In the genomic region with DNA sequence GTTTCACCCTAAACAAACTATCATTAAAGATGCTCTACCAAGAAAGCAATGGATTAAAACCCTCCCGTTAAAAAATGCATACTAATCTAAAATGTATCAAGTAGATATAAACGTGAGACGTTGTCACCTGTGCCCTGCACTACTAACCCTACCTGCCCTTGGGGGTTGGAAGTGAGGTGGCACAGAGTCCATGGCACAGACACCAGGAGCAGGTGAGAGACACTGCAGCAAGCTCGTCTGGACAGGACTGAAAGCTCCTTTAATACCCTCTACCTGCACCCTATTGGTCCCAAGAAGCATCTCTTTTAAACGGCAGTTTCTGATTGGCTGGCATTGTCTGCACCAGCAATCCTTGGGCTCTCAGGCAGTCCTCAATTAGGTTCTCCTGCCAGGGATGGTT, we compare ENCODE assay signal across 21 mouse cellular contexts.
A peak's percentile ranks its signal among the peaks of the same experiment; 100 is the strongest.
DNase-seq lines count a peak whose midpoint lies in the region; ATAC-seq and TF ChIP-seq lines count a peak whose summit lies in the region.
"Had no signal": no experiment of that assay in that cellular context is flagged by ENCODE, and none has a peak within 500 bp of the region (broad histone marks: within the 10 kb centered on the region; RNA-seq: fewer than 3 reads in every experiment).

No protein-coding gene starts in this region.

- WGBS in forebrain, embryonic 11.5 days, result 74% methylated on average over 5 of the region's 5 CpGs
- WGBS in forebrain, embryonic 16.5 days, result 72% methylated on average over 5 of the region's 5 CpGs
- 79% methylated on average over 5 of the region's 5 CpGs for WGBS in neural tube, embryonic 12.5 days
- WGBS in neural tube, embryonic 15.5 days, result 75% methylated on average over 5 of the region's 5 CpGs

- no peaks in the 10 kb centered on the region for H3K9me3 ChIP-seq in forebrain, embryonic 11.5 days (ENCODE audit: control insufficient read depth, low read length)
- H3K9me3 ChIP-seq in forebrain, embryonic 16.5 days (ENCODE audit: control insufficient read depth, low read length), result no peaks in the 10 kb centered on the region
- no peaks in the 10 kb centered on the region for H3K9me3 ChIP-seq in neural tube, embryonic 12.5 days
- no peaks in the 10 kb centered on the region for H3K9me3 ChIP-seq in neural tube, embryonic 15.5 days (replicated peaks)
- H3K9me3 ChIP-seq: embryonic facial prominence, embryonic 13.5 days; embryonic facial prominence, embryonic 15.5 days; forebrain, embryonic 12.5 days had no signal

- no peak for DNase-seq in forebrain, embryonic 11.5 days (ENCODE audit: low spot score)
- no peak for DNase-seq in layer of hippocampus, adult 2 months (ENCODE audit: low spot score in 2 of 2)
- DNase-seq in layer of hippocampus, adult 8-10 months (ENCODE audit: low spot score in 2 of 2), result no peak
- DNase-seq: adrenal gland, adult 2 months; adrenal gland, postnatal 10 days; adrenal gland, postnatal 25 days; cerebellum, adult 11 months; cerebellum, adult 18-20 months; cerebellum, adult 8-10 months; cerebellum, adult 9-11 months; cerebellum, postnatal 14 days; cerebellum, postnatal 36 days; embryo, embryonic 11 days had no signal

- no peak overlapping the region for H3K4me2 ChIP-seq in forebrain, embryonic 11.5 days (ENCODE audit: low read depth, low read length, severe bottlenecking)
- H3K4me2 ChIP-seq in forebrain, embryonic 16.5 days (ENCODE audit: low read length), result no peak overlapping the region
- no peak overlapping the region for H3K4me2 ChIP-seq in neural tube, embryonic 12.5 days (replicated peaks)
- H3K4me2 ChIP-seq in neural tube, embryonic 15.5 days, result no peak overlapping the region
- H3K4me2 ChIP-seq: embryonic facial prominence, embryonic 13.5 days; embryonic facial prominence, embryonic 15.5 days; forebrain, embryonic 12.5 days had no signal

- no peak overlapping the region for H3K27ac ChIP-seq in forebrain, embryonic 11.5 days (ENCODE audit: low read depth, low read length)
- H3K27ac ChIP-seq in forebrain, embryonic 16.5 days (ENCODE audit: low read length), result no peak overlapping the region
- peak overlapping the region; percentile 54; the same call in 1 of the 2 replicates for H3K27ac ChIP-seq in layer of hippocampus, adult 2 months
- no peak overlapping the region for H3K27ac ChIP-seq in neural tube, embryonic 12.5 days
- H3K27ac ChIP-seq in neural tube, embryonic 15.5 days (replicated peaks), result no peak overlapping the region
- H3K27ac ChIP-seq: embryonic facial prominence, embryonic 13.5 days; embryonic facial prominence, embryonic 15.5 days; forebrain, embryonic 12.5 days had no signal

- ATAC-seq in forebrain, embryonic 11.5 days (replicated peaks; ENCODE audit: low FRiP score), result 0 out of 2 replicates have a peak, but pooled peaks have one; percentile 23
- no peak for ATAC-seq in forebrain, embryonic 16.5 days
- ATAC-seq in neural tube, embryonic 12.5 days (ENCODE audit: low FRiP score, low read depth), result 0 out of 2 replicates have a peak, but pooled peaks have one; percentile 19
- no peak for ATAC-seq in neural tube, embryonic 15.5 days (ENCODE audit: low FRiP score)
- ATAC-seq: forebrain, embryonic 14.5 days had no signal

- H3K4me1 ChIP-seq in forebrain, embryonic 11.5 days (replicated peaks; ENCODE audit: control insufficient read depth, insufficient read depth, low read length), result no peaks in the 10 kb centered on the region
- H3K4me1 ChIP-seq in forebrain, embryonic 16.5 days (replicated peaks; ENCODE audit: control insufficient read depth, insufficient read depth, low read length), result peaks cover 4% of the 10 kb centered on the region; the same call in 1 of the 2 replicates
- no peaks in the 10 kb centered on the region for H3K4me1 ChIP-seq in neural tube, embryonic 12.5 days
- H3K4me1 ChIP-seq in neural tube, embryonic 15.5 days, result peaks cover 5% of the 10 kb centered on the region
- H3K4me1 ChIP-seq: embryonic facial prominence, embryonic 15.5 days had no signal

- no peaks in the 10 kb centered on the region for H3K27me3 ChIP-seq in forebrain, embryonic 11.5 days (ENCODE audit: control insufficient read depth, insufficient read depth, low read length)
- no peaks in the 10 kb centered on the region for H3K27me3 ChIP-seq in forebrain, embryonic 16.5 days (replicated peaks; ENCODE audit: control insufficient read depth, insufficient read depth, low read length)
- no peaks in the 10 kb centered on the region for H3K27me3 ChIP-seq in neural tube, embryonic 12.5 days (replicated peaks)
- H3K27me3 ChIP-seq in neural tube, embryonic 15.5 days (replicated peaks), result no peaks in the 10 kb centered on the region
- H3K27me3 ChIP-seq: embryonic facial prominence, embryonic 13.5 days; embryonic facial prominence, embryonic 15.5 days; forebrain, embryonic 12.5 days had no signal

- no peaks in the 10 kb centered on the region for H3K36me3 ChIP-seq in forebrain, embryonic 11.5 days (ENCODE audit: control insufficient read depth, insufficient read depth, low read length)
- no peaks in the 10 kb centered on the region for H3K36me3 ChIP-seq in forebrain, embryonic 16.5 days (ENCODE audit: control insufficient read depth, insufficient read depth)
- H3K36me3 ChIP-seq in neural tube, embryonic 12.5 days, result no peaks in the 10 kb centered on the region
- H3K36me3 ChIP-seq in neural tube, embryonic 15.5 days, result no peaks in the 10 kb centered on the region
- H3K36me3 ChIP-seq: embryonic facial prominence, embryonic 13.5 days; embryonic facial prominence, embryonic 15.5 days; forebrain, embryonic 12.5 days had no signal

- no peak overlapping the region for H3K9ac ChIP-seq in forebrain, embryonic 11.5 days (ENCODE audit: low read length)
- no peak overlapping the region for H3K9ac ChIP-seq in forebrain, embryonic 16.5 days (replicated peaks; ENCODE audit: low read depth, low read length)
- H3K9ac ChIP-seq in neural tube, embryonic 12.5 days, result no peak overlapping the region
- H3K9ac ChIP-seq in neural tube, embryonic 15.5 days (replicated peaks), result no peak overlapping the region
- H3K9ac ChIP-seq: embryonic facial prominence, embryonic 13.5 days; embryonic facial prominence, embryonic 15.5 days; forebrain, embryonic 12.5 days had no signal

- no peak overlapping the region for H3K4me3 ChIP-seq in forebrain, embryonic 11.5 days (ENCODE audit: low read depth, low read length)
- H3K4me3 ChIP-seq in forebrain, embryonic 16.5 days (replicated peaks; ENCODE audit: low read length), result no peak overlapping the region
- no peak overlapping the region for H3K4me3 ChIP-seq in layer of hippocampus, adult 2 months
- H3K4me3 ChIP-seq in neural tube, embryonic 12.5 days, result no peak overlapping the region
- no peak overlapping the region for H3K4me3 ChIP-seq in neural tube, embryonic 15.5 days (replicated peaks)
- H3K4me3 ChIP-seq: embryonic facial prominence, embryonic 13.5 days; embryonic facial prominence, embryonic 15.5 days; erythroblast, embryonic 14.5 days; forebrain, embryonic 12.5 days had no signal

- no peak for TF ChIP-seq CTCF in layer of hippocampus, adult 2 months (conservative IDR thresholded peaks at IDR 0.05)

Comparison
In these comparisons a context has a peak if more than half of its experiments do, and no peak if none do; other contexts are left out.
1. ATAC-seq: peak in forebrain, embryonic 11.5 days (single experiment) and neural tube, embryonic 12.5 days (single experiment); none in forebrain, embryonic 16.5 days (single experiment) and neural tube, embryonic 15.5 days (single experiment).